Mouse (Mus musculus) forebrain, embryonic 10.5 days (tissue): ENCODE measurements around the gene Igsf21. TPM values are rescaled to one million over a fixed set of nuclear protein-coding genes. Genes with fewer than 3 reads are reported as not detected.
A peak's percentile ranks its signal among the peaks of the same experiment; 100 is the strongest.

ENCODE experiments used
- DNase-seq: peaks from one replicate; pipeline ENCODE4 v3.0.0-alpha.2; 2017; ENCODE audit warnings: low spot score; ENCODE audit errors: extremely low spot score
- H3K27ac ChIP-seq: fragments of 300-500 bp; sonication (generic); 2 replicates; pipeline ENCODE4 v1.5.1; 2016; ENCODE audit warnings: mild to moderate bottlenecking
- H3K27me3 ChIP-seq: fragments of 300-500 bp; sonication (generic); 2 replicates; pipeline ENCODE4 v1.6.1; 2016; ENCODE audit warnings: mild to moderate bottlenecking; ENCODE audit not compliant: poor library complexity, severe bottlenecking
- H3K36me3 ChIP-seq: fragments of 300-500 bp; sonication (generic); replicated peaks from 2 replicates; pipeline ENCODE4 v1.6.1; 2016; ENCODE audit warnings: mild to moderate bottlenecking, moderate library complexity
- H3K4me1 ChIP-seq: fragments of 300-500 bp; sonication (generic); 2 replicates; pipeline ENCODE4 v1.6.1; 2016
- H3K4me3 ChIP-seq: fragments of 300-500 bp; sonication (generic); 2 replicates; pipeline ENCODE4 v1.5.1; 2016; ENCODE audit warnings: mild to moderate bottlenecking, moderate library complexity
- H3K9me3 ChIP-seq: fragments of 300-500 bp; sonication (generic); 2 replicates; pipeline ENCODE4 v1.6.1; 2016; ENCODE audit warnings: mild to moderate bottlenecking, moderate library complexity
- WGBS: fragments of 180-500 bp; shearing (Covaris S2); methylation state at CpG from one replicate; pipeline ENCODE4 v1.1.7; 2016; 5-methylcytosine and 5-hydroxymethylcytosine counted together
- polyA plus RNA-seq: library from polyadenylated mRNA; unstranded; fragments of >200 nt; fragmentation: Nextera tagmentation; extraction: Ambion mirVana; gene quantifications from 2 replicates; pipeline ENCODE4 v1.2.1, GENCODE M21; 2016

The Igsf21 gene
- polyA plus RNA-seq, 1 experiment from 2014 or later: 4.6 TPM

DNA sequence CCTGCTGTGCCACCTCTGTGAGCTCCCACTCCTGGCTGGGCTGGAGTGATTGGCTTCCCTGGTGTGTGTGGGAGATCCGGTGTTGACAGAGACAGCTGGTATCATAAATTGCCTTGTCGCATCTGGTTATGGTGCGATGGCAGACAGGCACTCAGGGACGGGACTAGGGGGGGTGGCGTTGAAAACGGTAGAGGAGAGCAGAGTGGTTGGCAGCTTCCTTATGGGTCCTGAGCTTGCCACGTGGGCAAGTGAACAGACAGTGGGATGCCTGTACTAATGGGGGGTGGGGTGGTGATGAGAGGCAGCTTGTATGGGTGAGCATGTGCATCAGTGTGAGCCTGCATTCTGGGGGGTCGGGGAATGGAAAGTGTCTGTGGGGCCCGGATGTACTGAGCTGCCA lies 130.8 kb downstream of the Igsf21 start:
- no peaks in the 10 kb centered on the region for H3K36me3 ChIP-seq
- no peak overlapping the region for H3K4me3 ChIP-seq
- WGBS: 93% methylated on average over 9 of the region's 9 CpGs
- peaks cover under 1% of the 10 kb centered on the region; the same call in 1 of the 2 replicates for H3K27me3 ChIP-seq
- 0 out of 2 replicates have a peak, but pooled peaks cover 6% of the 10 kb centered on the region for H3K4me1 ChIP-seq
- H3K9me3 ChIP-seq: no peaks in the 10 kb centered on the region
- no peak overlapping the region for H3K27ac ChIP-seq
- DNase-seq: no peak

DNA sequence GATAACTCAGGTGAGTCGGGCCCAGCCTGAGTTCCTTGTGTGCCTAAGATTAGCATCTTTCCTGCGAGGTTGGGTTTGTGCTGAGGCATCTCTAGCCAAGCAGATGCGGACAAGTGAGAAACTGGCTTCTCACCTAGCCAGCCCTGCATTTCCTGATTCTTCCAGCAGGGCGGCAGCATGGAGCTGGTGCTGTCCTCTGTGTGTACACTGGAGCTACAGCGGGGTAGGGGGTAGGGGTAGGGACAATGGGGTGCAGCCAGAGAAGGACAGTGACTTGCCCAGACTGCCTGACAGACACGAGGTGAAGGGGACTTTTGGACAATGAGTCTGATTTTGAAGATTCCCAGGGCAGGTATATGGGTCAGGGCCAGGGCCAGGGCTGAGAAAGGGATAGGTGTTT lies 131.5 kb downstream of the Igsf21 start:
- peaks cover 7% of the 10 kb centered on the region for H3K27me3 ChIP-seq
- H3K4me3 ChIP-seq: no peak overlapping the region
- no peak for DNase-seq
- no peaks in the 10 kb centered on the region for H3K9me3 ChIP-seq
- H3K36me3 ChIP-seq: no peaks in the 10 kb centered on the region
- 90% methylated on average over 6 of the region's 6 CpGs for WGBS
- H3K27ac ChIP-seq: no peak overlapping the region
- H3K4me1 ChIP-seq: 0 out of 2 replicates have a peak, but pooled peaks cover 6% of the 10 kb centered on the region

DNA sequence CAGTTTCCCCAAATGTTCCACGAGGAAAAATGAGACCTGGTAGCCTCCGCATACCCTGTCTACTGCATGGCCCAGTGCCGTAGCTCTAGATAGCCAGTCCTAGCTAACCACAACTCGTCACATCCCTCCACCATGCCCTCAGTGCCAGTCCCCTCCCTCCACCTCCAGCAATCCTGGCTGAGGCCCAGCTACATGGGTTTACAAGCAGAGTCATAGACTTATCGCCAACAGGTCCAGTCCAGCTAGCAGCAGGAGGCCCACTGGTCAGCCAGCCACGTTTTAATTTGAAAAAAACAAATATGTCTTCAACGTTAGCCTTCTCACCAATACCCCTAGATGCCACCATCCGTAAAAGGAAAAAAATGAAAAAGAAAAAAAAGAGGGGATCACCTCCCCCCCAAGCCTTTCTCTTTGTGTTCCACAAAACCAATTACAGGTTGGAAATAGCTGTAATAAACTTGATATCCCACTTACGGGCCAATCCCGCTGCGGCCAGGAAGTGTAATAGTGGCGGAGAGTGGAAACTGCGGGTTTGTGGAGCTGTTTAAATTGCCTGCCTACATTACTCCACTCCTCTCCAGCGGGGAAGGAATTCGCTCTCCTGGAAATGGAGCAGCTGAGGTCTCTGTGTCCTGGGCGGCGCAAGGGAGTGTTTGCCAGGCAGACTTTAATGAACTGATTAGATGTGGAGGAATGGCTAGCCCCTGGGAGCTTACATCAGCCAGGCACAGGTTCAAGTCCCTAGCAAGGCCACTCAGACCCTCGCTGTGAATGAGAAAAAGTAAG lies 132.7 kb downstream of the Igsf21 start:
- no peaks in the 10 kb centered on the region for H3K36me3 ChIP-seq
- H3K4me3 ChIP-seq: no peak overlapping the region
- WGBS: 89% methylated on average over 18 of the region's 18 CpGs
- H3K27ac ChIP-seq: no peak overlapping the region
- peaks cover 8% of the 10 kb centered on the region for H3K4me1 ChIP-seq
- H3K27me3 ChIP-seq: peaks cover 19% of the 10 kb centered on the region
- DNase-seq: no peak
- no peaks in the 10 kb centered on the region for H3K9me3 ChIP-seq

DNA sequence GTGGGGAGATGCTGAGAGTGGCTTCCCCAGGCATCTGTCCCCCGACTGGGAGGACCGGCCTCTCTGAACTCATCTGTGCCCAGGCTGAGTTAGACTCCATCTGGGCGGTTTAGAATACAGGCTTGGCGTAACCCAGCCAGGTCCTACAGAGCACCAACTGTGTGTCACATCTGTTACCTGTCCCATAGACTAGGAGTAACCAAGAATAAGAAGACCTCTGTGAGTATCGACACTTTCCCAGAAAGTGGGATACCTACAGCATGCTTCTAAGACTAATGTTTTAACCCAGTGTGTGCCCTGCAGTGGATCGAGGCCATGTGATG lies 137.0 kb downstream of the Igsf21 start:
- WGBS: 34% methylated on average over 6 of the region's 6 CpGs
- DNase-seq: no peak
- Histone ChIP-seq H3K9me3 (no peaks in the 10 kb centered on the region), H3K4me3 (peak overlapping the region; percentile 45), H3K36me3 (no peaks in the 10 kb centered on the region), H3K27me3 (peaks cover 60% of the 10 kb centered on the region), H3K4me1 (peaks cover 27% of the 10 kb centered on the region), H3K27ac (peak overlapping the region; percentile 45; the same call in 1 of the 2 replicates)

DNA sequence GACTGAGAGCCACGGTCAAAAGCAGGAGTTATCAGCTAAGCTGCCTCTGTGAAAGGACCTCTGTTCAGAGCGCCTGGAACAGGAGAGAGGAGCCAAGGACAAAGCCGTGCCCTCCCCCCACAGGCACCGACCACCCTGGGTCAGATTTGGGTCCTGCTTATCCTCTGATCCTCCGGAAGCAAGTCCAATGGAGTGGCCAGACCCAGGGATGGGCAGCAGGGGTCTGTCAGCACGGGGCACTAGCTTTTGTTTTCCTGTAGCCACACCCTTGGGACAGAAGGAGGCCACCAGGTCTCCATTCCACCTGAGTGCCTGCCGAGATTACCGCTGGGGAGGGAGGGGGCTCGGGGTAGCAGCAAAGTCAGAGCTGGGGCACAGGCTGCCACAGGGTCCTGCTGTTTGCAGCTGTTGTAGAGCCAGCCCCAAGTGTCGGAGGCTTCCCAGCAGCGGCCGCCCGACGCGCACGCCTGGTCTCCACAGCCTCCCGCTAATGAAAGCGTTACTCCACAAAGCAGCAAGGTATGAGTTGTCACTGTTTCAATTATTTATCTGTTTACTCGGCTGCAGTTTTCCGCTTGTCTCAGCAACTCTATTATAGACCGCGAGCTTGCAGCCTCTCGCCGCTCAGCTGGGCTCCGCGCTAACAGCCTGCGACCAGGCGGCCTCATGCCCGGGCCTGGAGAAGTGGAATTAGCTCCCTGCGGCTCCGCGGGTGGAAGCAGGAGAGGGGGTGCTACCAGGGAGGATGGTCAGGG lies 137.5 kb downstream of the Igsf21 start:
- Histone ChIP-seq H3K27ac (peak overlapping the region; percentile 45), H3K36me3 (no peaks in the 10 kb centered on the region), H3K27me3 (peaks cover 65% of the 10 kb centered on the region), H3K9me3 (no peaks in the 10 kb centered on the region), H3K4me3 (peak overlapping the region; percentile 45), H3K4me1 (peaks cover 32% of the 10 kb centered on the region)
- WGBS: under 1% methylated on average over 32 of the region's 32 CpGs
- peak; percentile 45 for DNase-seq

DNA sequence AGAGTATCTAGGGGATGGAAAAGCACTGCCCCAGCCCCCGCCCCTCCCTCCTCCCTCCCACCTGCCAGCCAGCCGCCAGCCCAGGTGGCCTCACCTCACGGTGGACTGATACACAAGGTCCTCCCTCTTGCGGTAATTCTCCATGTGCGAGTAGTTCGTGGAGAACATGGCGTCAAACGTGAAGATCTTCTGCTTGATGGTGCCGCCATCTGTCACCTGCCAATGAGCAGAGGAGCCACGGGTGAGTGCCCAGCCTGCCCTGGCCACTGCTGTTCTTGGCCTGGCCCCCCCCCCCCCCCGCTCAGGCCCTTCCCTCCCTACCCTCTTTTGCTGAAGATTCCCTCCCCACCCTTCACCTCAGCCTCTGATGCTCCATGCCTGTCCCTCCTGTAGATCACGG lies 139.4 kb downstream of the Igsf21 start:
- WGBS: 79% methylated on average over 12 of the region's 12 CpGs
- H3K27me3 ChIP-seq: peaks cover 84% of the 10 kb centered on the region

DNA sequence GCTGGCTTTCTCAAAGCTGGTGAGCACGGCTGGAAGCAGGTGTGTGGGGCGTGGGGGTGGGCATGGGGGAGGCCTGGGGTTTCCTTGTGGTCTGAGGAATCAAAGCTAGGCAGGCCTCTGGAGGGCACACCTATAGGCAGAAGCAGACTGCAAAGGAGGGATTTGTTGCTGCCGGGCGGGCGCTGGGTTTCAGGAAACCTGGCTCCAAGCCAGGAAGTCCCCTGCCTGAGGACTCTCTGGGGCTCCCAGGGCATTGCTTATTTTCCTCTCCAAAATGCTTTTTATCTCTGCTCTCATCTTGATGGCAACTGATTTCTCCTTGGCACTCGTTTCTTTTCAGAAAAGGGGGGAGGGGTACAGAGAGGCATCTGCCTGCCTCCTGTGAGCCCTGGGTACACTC lies 141.8 kb downstream of the Igsf21 start:
- peak overlapping the region; percentile 20; the same call in 1 of the 2 replicates for H3K27ac ChIP-seq
- no peak for DNase-seq
- H3K4me1 ChIP-seq: peaks cover 57% of the 10 kb centered on the region
- no peaks in the 10 kb centered on the region for H3K9me3 ChIP-seq
- whole genome bisulfite sequencing: 19% methylated on average over 6 of the region's 6 CpGs
- H3K4me3 ChIP-seq: no peak overlapping the region
- peaks cover 90% of the 10 kb centered on the region for H3K27me3 ChIP-seq
- no peaks in the 10 kb centered on the region for H3K36me3 ChIP-seq

More for the DNA sequence above, 139.4 kb downstream of the Igsf21 start:
- no peaks in the 10 kb centered on the region for H3K9me3 ChIP-seq
- DNase-seq: no peak
- H3K36me3 ChIP-seq: no peaks in the 10 kb centered on the region
- peaks cover 51% of the 10 kb centered on the region for H3K4me1 ChIP-seq
- H3K4me3 ChIP-seq: no peak overlapping the region
- H3K27ac ChIP-seq: no peak overlapping the region

DNA sequence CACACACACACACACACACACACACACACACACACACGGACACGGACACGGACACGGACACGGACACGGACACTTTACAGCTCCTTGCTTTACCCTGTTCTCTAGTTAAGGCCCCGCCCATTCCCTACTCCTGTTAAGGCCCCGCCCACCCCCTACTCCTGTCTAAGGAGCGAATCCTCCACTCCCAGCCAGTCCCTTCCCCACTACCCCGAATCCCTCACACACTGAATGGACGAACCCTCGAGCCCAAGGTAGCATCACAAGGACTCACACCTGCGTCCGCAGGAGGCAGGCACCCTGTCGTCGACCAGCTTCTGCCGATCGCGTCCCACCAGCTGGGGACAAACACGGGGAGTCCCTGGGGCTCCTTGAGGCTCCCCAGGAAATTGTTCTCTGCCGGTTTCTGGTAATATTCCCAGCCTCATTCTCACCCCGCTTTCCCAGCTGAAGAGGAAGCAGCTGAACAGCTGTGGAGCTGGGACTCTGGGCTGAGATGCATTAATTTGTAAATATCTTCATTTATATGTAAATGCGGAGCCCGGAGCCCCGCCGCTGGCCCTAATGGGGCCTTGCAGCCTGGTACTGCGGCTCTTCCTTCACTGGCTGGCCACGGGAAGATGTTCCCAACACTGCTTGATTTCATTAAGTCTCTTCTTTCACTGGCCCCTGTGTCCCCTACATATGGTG lies 143.1 kb downstream of the Igsf21 start:
- H3K27ac ChIP-seq: peak overlapping the region; percentile 46; the same call in 1 of the 2 replicates
- H3K4me1 ChIP-seq: peaks cover 49% of the 10 kb centered on the region
- peaks cover 82% of the 10 kb centered on the region for H3K27me3 ChIP-seq
- DNase-seq: peak; percentile 45
- peak overlapping the region; percentile 49 for H3K4me3 ChIP-seq
- 1% methylated on average over 28 of the region's 28 CpGs for WGBS
- no peaks in the 10 kb centered on the region for H3K36me3 ChIP-seq
- no peaks in the 10 kb centered on the region for H3K9me3 ChIP-seq

DNA sequence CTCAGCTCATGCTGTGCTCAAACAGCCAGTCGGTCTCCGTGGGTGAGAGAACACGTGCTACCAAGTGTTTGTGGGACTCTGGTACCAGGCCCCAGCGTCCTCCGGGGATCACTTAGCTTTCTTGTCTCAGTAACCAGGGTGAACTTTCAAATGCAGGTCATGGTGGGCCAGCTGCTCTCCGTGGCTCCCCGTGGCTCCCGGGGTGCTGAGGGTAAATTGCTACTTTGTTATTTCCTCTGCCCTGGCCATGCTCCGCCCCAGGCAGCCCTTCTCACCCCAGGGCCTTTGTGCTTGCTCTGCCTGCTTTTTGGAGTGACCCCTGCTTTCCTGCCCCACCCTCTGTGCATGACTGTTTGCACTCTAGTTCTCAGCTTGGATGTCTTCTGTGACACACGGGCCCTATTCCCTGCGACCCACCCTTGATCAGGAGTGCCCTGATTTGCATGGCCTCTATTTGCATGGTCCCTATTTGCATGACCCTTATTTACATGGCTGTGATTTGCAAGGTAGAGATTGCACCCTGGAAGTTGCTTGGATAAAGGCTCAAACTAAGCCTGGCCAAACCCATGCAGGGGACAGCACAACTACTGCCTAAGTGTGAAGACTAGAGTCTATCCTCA lies 143.9 kb downstream of the Igsf21 start:
- Histone ChIP-seq H3K36me3 (no peaks in the 10 kb centered on the region), H3K27me3 (peaks cover 75% of the 10 kb centered on the region), H3K27ac (no peak overlapping the region), H3K9me3 (no peaks in the 10 kb centered on the region), H3K4me3 (peak overlapping the region; percentile 49; the same call in 1 of the 2 replicates), H3K4me1 (peaks cover 43% of the 10 kb centered on the region)
- 25% methylated on average over 11 of the region's 11 CpGs for WGBS
- no peak for DNase-seq

DNA sequence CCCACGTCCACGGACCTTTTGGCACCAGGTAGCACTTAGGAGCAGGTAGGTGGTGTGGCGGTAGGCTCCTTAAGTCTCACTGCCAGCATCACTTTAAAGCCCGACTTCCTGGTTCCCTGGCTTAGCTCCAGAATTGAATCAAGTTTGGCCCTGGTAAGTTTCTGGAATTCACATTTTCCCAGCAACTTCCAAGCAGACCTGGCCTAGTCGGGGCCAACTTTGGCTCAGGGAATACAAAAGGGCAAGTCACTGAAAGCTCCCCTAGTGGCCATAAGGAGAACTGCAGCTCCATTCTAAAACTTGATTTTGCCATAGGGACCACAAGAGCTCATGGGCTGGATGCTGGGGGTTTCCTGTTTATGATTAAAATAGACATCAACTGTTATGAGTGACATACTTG lies 145.5 kb downstream of the Igsf21 start:
- 81% methylated on average over 5 of the region's 5 CpGs for WGBS
- H3K4me1 ChIP-seq: peaks cover 43% of the 10 kb centered on the region
- no peak overlapping the region for H3K4me3 ChIP-seq
- H3K27ac ChIP-seq: no peak overlapping the region
- H3K9me3 ChIP-seq: no peaks in the 10 kb centered on the region
- H3K36me3 ChIP-seq: no peaks in the 10 kb centered on the region
- H3K27me3 ChIP-seq: peaks cover 59% of the 10 kb centered on the region
- DNase-seq: peak; percentile 32

DNA sequence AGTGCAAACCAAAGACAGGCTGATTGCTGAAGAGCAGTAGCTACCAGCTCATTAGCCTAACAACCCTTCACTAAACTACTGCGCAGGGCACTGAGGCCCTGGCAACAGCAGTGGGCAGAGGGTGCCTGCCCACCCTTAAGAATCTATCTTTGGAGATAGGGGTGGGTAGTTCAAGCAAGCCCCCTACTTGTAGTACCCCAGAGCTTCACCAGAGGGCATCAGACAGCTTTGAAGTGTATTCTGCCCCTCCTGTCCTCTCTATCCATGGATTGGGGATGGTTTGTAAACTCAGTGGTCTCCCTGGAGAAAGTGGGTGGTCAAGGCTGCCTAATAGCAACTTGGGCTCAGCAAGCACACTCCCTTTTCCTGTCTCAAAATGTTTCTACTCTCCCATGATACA lies 146.4 kb downstream of the Igsf21 start:
- H3K9me3 ChIP-seq: no peaks in the 10 kb centered on the region
- H3K36me3 ChIP-seq: no peaks in the 10 kb centered on the region
- no peak overlapping the region for H3K4me3 ChIP-seq
- peaks cover 40% of the 10 kb centered on the region for H3K4me1 ChIP-seq
- peaks cover 50% of the 10 kb centered on the region for H3K27me3 ChIP-seq
- 66% methylated on average over 1 of the region's 1 CpGs for WGBS
- DNase-seq: no peak
- peak overlapping the region; percentile 44; the same call in 1 of the 2 replicates for H3K27ac ChIP-seq

DNA sequence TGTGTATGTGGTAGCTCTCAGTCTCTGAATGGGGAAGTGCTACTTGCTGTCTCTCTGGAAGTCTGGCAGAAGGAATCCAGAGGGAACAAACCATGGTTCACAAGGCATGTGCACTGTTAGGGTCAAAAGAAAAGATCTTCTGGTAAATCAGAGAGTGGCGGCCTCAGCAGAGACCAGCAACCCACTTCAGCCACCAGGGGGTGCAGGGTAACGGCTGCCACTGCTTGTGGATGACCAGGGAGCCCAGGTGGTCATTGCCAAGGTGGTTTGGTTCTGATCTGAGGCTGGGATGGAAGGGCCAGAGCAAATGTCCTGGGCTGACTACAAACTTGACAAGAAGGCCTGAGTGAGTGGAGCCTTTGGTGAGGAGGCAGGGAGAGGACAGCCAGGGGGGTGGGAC lies 150.3 kb downstream of the Igsf21 start:
- WGBS: 64% methylated on average over 2 of the region's 2 CpGs
- H3K27me3 ChIP-seq: 0 out of 2 replicates have a peak, but pooled peaks cover 13% of the 10 kb centered on the region
- peaks cover 7% of the 10 kb centered on the region; the same call in 1 of the 2 replicates for H3K4me1 ChIP-seq
- no peaks in the 10 kb centered on the region for H3K9me3 ChIP-seq
- H3K4me3 ChIP-seq: no peak overlapping the region
- no peaks in the 10 kb centered on the region for H3K36me3 ChIP-seq
- DNase-seq: no peak
- no peak overlapping the region for H3K27ac ChIP-seq
